8 mouse cellular contexts compared by ENCODE assay signal in genomic region chr10:45289218-45290105, GRCm38 (mm10). TPM values are rescaled to one million over a fixed set of nuclear protein-coding genes. Genes with fewer than 3 reads are reported as not detected.
DNase-seq lines count a peak whose midpoint lies in the region; ATAC-seq and TF ChIP-seq lines count a peak whose summit lies in the region.

No protein-coding gene starts in this region.

- 1% methylated on average over 71 of the region's 71 CpGs for WGBS in lung, embryonic 15.5 days
- 1% methylated on average over 71 of the region's 71 CpGs for WGBS in hindbrain, postnatal 0 days
- 1% methylated on average over 62 of the region's 71 CpGs for WGBS in stomach, postnatal 0 days

- no peak overlapping the region for H3K27ac ChIP-seq in lung, embryonic 15.5 days
- H3K27ac ChIP-seq in hindbrain, postnatal 0 days = no peak overlapping the region
- 0 out of 2 replicates have a peak overlapping the region, but pooled peaks have one; percentile 24 for H3K27ac ChIP-seq in stomach, postnatal 0 days (replicated peaks)

- no peak for TF ChIP-seq POLR2A in brain, embryonic 14.5 days (IDR thresholded peaks at IDR 0.05; ENCODE audit: borderline replicate concordance, extremely low read depth, insufficient read depth, insufficient read length, poor library complexity, severe bottlenecking)

- no peaks in the 10 kb centered on the region for H3K36me3 ChIP-seq in lung, embryonic 15.5 days
- H3K36me3 ChIP-seq in hindbrain, postnatal 0 days (ENCODE audit: insufficient read depth, low read length) = no peaks in the 10 kb centered on the region
- no peaks in the 10 kb centered on the region for H3K36me3 ChIP-seq in stomach, postnatal 0 days (ENCODE audit: control insufficient read depth, insufficient read depth, low read length)

- H3K9me3 ChIP-seq in lung, embryonic 15.5 days = no peaks in the 10 kb centered on the region
- no peaks in the 10 kb centered on the region for H3K9me3 ChIP-seq in hindbrain, postnatal 0 days (ENCODE audit: low read length)
- no peaks in the 10 kb centered on the region for H3K9me3 ChIP-seq in stomach, postnatal 0 days (ENCODE audit: control insufficient read depth, low read length)

- TF ChIP-seq CTCF in brain, embryonic 14.5 days (IDR thresholded peaks at IDR 0.05; ENCODE audit: borderline replicate concordance, extremely low read depth, insufficient read depth, insufficient read length) = no peak
- no peak for TF ChIP-seq CTCF in hindbrain, postnatal 0 days (IDR thresholded peaks at IDR 0.05; ENCODE audit: low read depth)
- no peak for TF ChIP-seq CTCF in stomach, postnatal 0 days (IDR thresholded peaks at IDR 0.05; ENCODE audit: low read depth)

- H3K4me2 ChIP-seq in lung, embryonic 15.5 days = peak overlapping the region; percentile 97
- peak overlapping the region; percentile 96 for H3K4me2 ChIP-seq in hindbrain, postnatal 0 days (ENCODE audit: low read depth, low read length)
- peak overlapping the region; percentile 86 for H3K4me2 ChIP-seq in stomach, postnatal 0 days (replicated peaks; ENCODE audit: low read depth)

- peak overlapping the region; percentile 47 for H3K9ac ChIP-seq in lung, embryonic 15.5 days
- H3K9ac ChIP-seq in hindbrain, postnatal 0 days (replicated peaks; ENCODE audit: low read length) = peak overlapping the region; percentile 58
- H3K9ac ChIP-seq in stomach, postnatal 0 days (ENCODE audit: low read length) = peak overlapping the region; percentile 61

- H3K4me3 ChIP-seq in lung, embryonic 15.5 days = peak overlapping the region; percentile 55
- peak overlapping the region; percentile 71 for H3K4me3 ChIP-seq in hindbrain, postnatal 0 days (ENCODE audit: low read length)
- peak overlapping the region; percentile 53 for H3K4me3 ChIP-seq in stomach, postnatal 0 days (ENCODE audit: low read depth, low read length)

- DNase-seq in lung, postnatal 14 days = no peak
- DNase-seq in brain, embryonic 14.5 days (ENCODE audit: low read depth) = peak; percentile 61
- DNase-seq in gastrocnemius, adult 18-20 months (ENCODE audit: low spot score) = peak; percentile 60
- DNase-seq in hindbrain, postnatal 0 days (ENCODE audit: low spot score) = peak; percentile 51
- DNase-seq in stomach, postnatal 0 days (ENCODE audit: low spot score) = peak; percentile 54
- DNase-seq in left cerebral cortex, adult 11 months (ENCODE audit: low spot score) = no peak

- ATAC-seq in lung, embryonic 15.5 days (ENCODE audit: borderline replicate concordance, extremely low read depth, low FRiP score, low TSS enrichment) = peak; percentile 75
- ATAC-seq in hindbrain, postnatal 0 days = peak; percentile 82
- ATAC-seq in megakaryocyte progenitor cell, adult 5-6 weeks (replicated peaks; ENCODE audit: poor library complexity) = 0 out of 2 replicates have a peak, but pooled peaks have one; percentile 31
- ATAC-seq in stomach, postnatal 0 days (ENCODE audit: low FRiP score, low TSS enrichment) = peak; percentile 60; the same call in 1 of the 2 replicates

- no peak for TF ChIP-seq EP300 in stomach, postnatal 0 days (optimal IDR thresholded peaks at IDR 0.05)

- H3K4me1 ChIP-seq in lung, embryonic 15.5 days = peaks cover 8% of the 10 kb centered on the region; the same call in 1 of the 2 replicates
- H3K4me1 ChIP-seq in hindbrain, postnatal 0 days (ENCODE audit: insufficient read depth, low read length) = peaks cover 6% of the 10 kb centered on the region; the same call in 1 of the 2 replicates
- no peaks in the 10 kb centered on the region for H3K4me1 ChIP-seq in stomach, postnatal 0 days (replicated peaks; ENCODE audit: control insufficient read depth, insufficient read depth)

- peaks cover 22% of the 10 kb centered on the region for H3K27me3 ChIP-seq in lung, embryonic 15.5 days
- H3K27me3 ChIP-seq in hindbrain, postnatal 0 days (ENCODE audit: insufficient read depth, low read length) = no peaks in the 10 kb centered on the region
- H3K27me3 ChIP-seq in stomach, postnatal 0 days (ENCODE audit: control insufficient read depth, insufficient read depth, low read length) = no peaks in the 10 kb centered on the region; the same call in 1 of the 2 replicates

RNA-seq across cellular contexts. Expression of gene Bves, which starts 46.1 kb away (rescaled TPM):
- polyA plus RNA-seq in lung, embryonic 15.5 days (2015; fragmentation: Nextera tagmentation; extraction: Ambion mirVana) = 2.7 and 3.4 TPM in 2 replicates
- 1.6 and 2.6 TPM in 2 replicates for polyA plus RNA-seq in brain, embryonic 14.5 days (2012; rRNA removed)
- 10 to 100 TPM; 34.5 to 37.2 TPM for total RNA-seq in gastrocnemius, adult 18-20 months (2021)
- total RNA-seq in hindbrain, postnatal 0 days (2014; rRNA removed) = 0.72 and 2.0 TPM in 2 replicates
- polyA plus RNA-seq in hindbrain, postnatal 0 days (2015; fragmentation: Nextera tagmentation; extraction: Ambion mirVana) = 1.1 TPM in 2 replicates
- total RNA-seq in megakaryocyte progenitor cell, adult 5-6 weeks (2015) = not detected in 2 replicates
- total RNA-seq in megakaryocyte progenitor cell, adult 5-6 weeks (2017) = not detected in 2 replicates
- polyA plus RNA-seq in stomach, postnatal 0 days (2015; fragmentation: Nextera tagmentation; extraction: Ambion mirVana) = 5.3 TPM in 2 replicates

Comparison
In these comparisons a context has a peak if more than half of its experiments do, and no peak if none do; other contexts are left out.
1. ATAC-seq: peak in every context shown above with its lines; median percentile 82 in hindbrain, postnatal 0 days; 75 in lung, embryonic 15.5 days; 60 in stomach, postnatal 0 days; 31 in megakaryocyte progenitor cell, adult 5-6 weeks.
2. DNase-seq: peak in brain, embryonic 14.5 days (single experiment), gastrocnemius, adult 18-20 months (single experiment), hindbrain, postnatal 0 days (single experiment) and stomach, postnatal 0 days (single experiment); none in lung, postnatal 14 days (single experiment) and left cerebral cortex, adult 11 months (single experiment).
3. Peak in every context shown above with its lines, with median percentiles within 50 percentile points of each other: H3K4me2 ChIP-seq, H3K4me3 ChIP-seq and H3K9ac ChIP-seq.